Mouse (Mus musculus): ENCODE results near the gene Cryaa. TPM values are rescaled to one million over a fixed set of nuclear protein-coding genes. Genes with fewer than 3 reads are reported as not detected.

Cryaa gene
- total and polyA plus RNA-seq, 3 experiments = not detected

DNA sequence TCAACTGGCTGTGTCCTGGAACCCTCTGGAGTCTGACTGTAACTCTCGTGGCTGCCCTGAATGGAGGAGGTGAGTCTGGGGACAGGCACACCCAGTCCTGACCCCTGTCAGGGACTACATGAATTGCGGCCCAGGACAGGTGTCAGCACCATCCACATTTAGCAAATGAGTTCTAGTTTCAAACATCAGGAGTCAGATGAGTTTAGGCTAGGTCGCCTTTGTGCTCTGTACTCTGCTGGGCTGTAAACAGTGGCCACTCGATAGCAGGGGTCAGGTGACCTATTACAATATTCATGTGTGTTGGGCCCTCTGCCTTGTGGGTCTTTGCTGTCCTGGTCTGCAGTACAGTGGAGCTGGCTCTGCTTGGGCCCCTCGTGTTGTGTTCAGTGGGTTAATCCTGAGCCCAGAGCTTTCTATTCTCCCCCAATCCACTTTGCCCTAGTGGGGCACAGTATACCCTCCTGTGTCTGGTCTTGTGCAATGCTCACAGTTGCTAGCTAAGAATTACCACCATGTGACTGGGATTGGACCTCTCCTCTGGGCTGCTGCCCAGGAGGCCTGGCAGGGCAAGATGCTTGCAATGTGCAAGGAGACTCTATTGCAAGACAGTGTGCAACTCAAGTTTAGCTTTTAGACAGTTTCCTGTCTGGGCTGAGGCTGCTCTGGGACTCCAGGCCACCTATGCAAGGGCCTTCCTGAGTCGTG is 25.8 kb downstream of the Cryaa start:
- H3K79me2 ChIP-seq (ENCODE audit: control insufficient read depth, insufficient read depth, low read length, poor library complexity) = no peaks in the 10 kb centered on the region
- no peaks in the 10 kb centered on the region for H3K4me1 ChIP-seq (ENCODE audit: control insufficient read depth in 1 of 2, insufficient read depth in 2 of 2, low read length in 2 of 2)
- TF ChIP-seq MEF2A (IDR thresholded peaks at IDR 0.05; ENCODE audit: extremely low read depth, insufficient replicate concordance, low read depth, low read length, poor library complexity, severe bottlenecking) (no peak), RCOR1 (IDR thresholded peaks at IDR 0.05; ENCODE audit: low read depth, low read length) (no peak), NELFE (IDR thresholded peaks at IDR 0.05; ENCODE audit: low read depth, low read length) (no peak), SMC3 (IDR thresholded peaks at IDR 0.05; ENCODE audit: low read depth, low read length) (no peak)
- peaks cover 0 to 4% of the 10 kb centered on the region in 2 experiments; a peak in 1 of 4 replicates for H3K27me3 ChIP-seq (ENCODE audit: control insufficient read depth in 1 of 2, insufficient read depth in 2 of 2, low read length in 2 of 2)
- no peak for DNase-seq (ENCODE audit: low read depth, low spot score)
- H3K27ac ChIP-seq (ENCODE audit: control insufficient read depth, low read depth, low read length) = no peak overlapping the region
- no peak overlapping the region for H3K9ac ChIP-seq (ENCODE audit: control insufficient read depth, low read depth, low read length, poor library complexity, severe bottlenecking)
- no peak overlapping the region for H3K4me3 ChIP-seq (ENCODE audit: control insufficient read depth in 1 of 2, insufficient read depth in 1 of 2, low read depth in 2 of 2, low read length in 2 of 2)
- H3K36me3 ChIP-seq (ENCODE audit: control insufficient read depth in 1 of 2, insufficient read depth in 2 of 2, low read length in 2 of 2) = no peaks in the 10 kb centered on the region
- no peaks in the 10 kb centered on the region for H3K9me3 ChIP-seq (replicated peaks; ENCODE audit: insufficient read depth, low read length)

DNA sequence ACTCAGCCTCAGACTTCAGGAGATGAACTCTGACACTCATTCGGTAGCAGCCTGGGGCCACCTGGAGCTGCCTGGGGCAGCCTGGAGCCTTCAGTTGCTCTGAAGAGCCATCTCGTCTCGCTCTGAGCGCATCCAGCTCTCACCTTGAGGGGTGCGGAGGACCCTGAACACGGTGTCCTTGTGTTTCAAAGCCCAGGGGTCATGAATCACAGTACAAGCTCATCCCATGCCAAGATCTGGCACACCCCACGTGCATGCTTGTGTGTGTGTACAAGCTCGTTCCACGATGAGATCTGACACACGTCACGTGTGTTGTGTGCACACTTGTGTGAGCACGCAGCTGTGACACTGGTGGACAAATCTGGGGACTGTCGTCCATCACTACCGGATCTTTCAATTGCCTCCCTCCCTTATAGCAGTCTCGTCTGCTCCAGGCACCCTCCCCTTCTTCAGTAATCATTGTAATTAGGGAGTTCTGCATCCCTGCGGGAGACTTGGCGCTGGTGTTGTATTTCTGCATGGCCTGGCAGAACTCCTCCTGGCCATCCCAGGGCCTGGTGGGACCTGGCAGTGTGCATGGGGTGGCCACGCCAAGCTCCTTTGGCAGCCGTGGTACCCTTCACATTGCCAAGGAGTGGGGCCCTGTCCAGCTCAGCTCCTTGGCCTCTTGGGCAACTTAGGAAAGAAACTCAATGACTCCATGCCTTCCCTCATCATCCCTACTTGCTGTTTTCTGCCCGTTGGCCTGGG is 27.8 kb downstream of the Cryaa start:
- H3K79me2 ChIP-seq (ENCODE audit: control insufficient read depth, insufficient read depth, low read length, poor library complexity) = no peaks in the 10 kb centered on the region
- no peaks in the 10 kb centered on the region for H3K9me3 ChIP-seq (replicated peaks; ENCODE audit: insufficient read depth, low read length)
- no peak overlapping the region for H3K9ac ChIP-seq (ENCODE audit: control insufficient read depth, low read depth, low read length, poor library complexity, severe bottlenecking)
- peaks cover 0 to 4% of the 10 kb centered on the region in 2 experiments; a peak in 1 of 4 replicates for H3K27me3 ChIP-seq (ENCODE audit: control insufficient read depth in 1 of 2, insufficient read depth in 2 of 2, low read length in 2 of 2)
- DNase-seq (ENCODE audit: low read depth, low spot score) = no peak
- H3K27ac ChIP-seq (ENCODE audit: control insufficient read depth, low read depth, low read length) = no peak overlapping the region
- TF ChIP-seq CTCF (IDR thresholded peaks at IDR 0.05 in 2 of 3, conservative IDR thresholded peaks at IDR 0.05 in 1 of 3; ENCODE audit: control insufficient read depth in 1 of 3, insufficient read depth in 1 of 3, low read depth in 2 of 3, low read length in 3 of 3, poor library complexity in 1 of 3, severe bottlenecking in 1 of 3) (no peak), E2F4 (IDR thresholded peaks at IDR 0.05; ENCODE audit: borderline replicate concordance, low read depth, low read length) (no peak), POLR2AphosphoS2 (IDR thresholded peaks at IDR 0.05; ENCODE audit: low read length) (no peak), MXI1 (IDR thresholded peaks at IDR 0.05; ENCODE audit: low read depth, low read length) (no peak), MAFK (IDR thresholded peaks at IDR 0.05; ENCODE audit: borderline replicate concordance, low read depth, low read length) (no peak), USF1 (IDR thresholded peaks at IDR 0.05; ENCODE audit: low read depth, low read length) (no peak), NELFE (IDR thresholded peaks at IDR 0.05; ENCODE audit: low read depth, low read length) (no peak), CHD2 (IDR thresholded peaks at IDR 0.05; ENCODE audit: low read length) (no peak), SMC3 (IDR thresholded peaks at IDR 0.05; ENCODE audit: low read depth, low read length) (no peak), MAZ (IDR thresholded peaks at IDR 0.05; ENCODE audit: low read depth, low read length) (no peak), GABPA (IDR thresholded peaks at IDR 0.05; ENCODE audit: low read depth, low read length) (no peak), USF2 (IDR thresholded peaks at IDR 0.05; ENCODE audit: borderline replicate concordance in 1 of 2, insufficient read depth in 1 of 2, low read depth in 1 of 2, low read length in 2 of 2) (no peak), POLR2A (IDR thresholded peaks at IDR 0.05; ENCODE audit: control insufficient read depth in 1 of 2, insufficient read depth in 1 of 2, low read depth in 1 of 2, low read length in 2 of 2, poor library complexity in 1 of 2) (no peak), CHD1 (IDR thresholded peaks at IDR 0.05; ENCODE audit: low read depth, low read length) (no peak), HCFC1 (IDR thresholded peaks at IDR 0.05; ENCODE audit: low read depth, low read length) (no peak), POLR2AphosphoS5 (IDR thresholded peaks at IDR 0.05; ENCODE audit: borderline replicate concordance, low read depth, low read length) (no peak)
- no peaks in the 10 kb centered on the region for H3K4me1 ChIP-seq (ENCODE audit: control insufficient read depth in 1 of 2, insufficient read depth in 2 of 2, low read length in 2 of 2)
- H3K4me3 ChIP-seq (ENCODE audit: control insufficient read depth in 1 of 2, insufficient read depth in 1 of 2, low read depth in 2 of 2, low read length in 2 of 2) = no peak overlapping the region
- no peaks in the 10 kb centered on the region for H3K36me3 ChIP-seq (ENCODE audit: control insufficient read depth in 1 of 2, insufficient read depth in 2 of 2, low read length in 2 of 2)
